Mouse (Mus musculus): ENCODE data around the gene Ccdc86. TPM values are rescaled to one million over a fixed set of nuclear protein-coding genes. Genes with fewer than 3 reads are reported as not detected.
A peak's percentile ranks its signal among the peaks of the same experiment; 100 is the strongest.

Ccdc86 gene
- polyA plus RNA-seq, 1 experiment from 2014 or later, result 21.7 TPM

DNA sequence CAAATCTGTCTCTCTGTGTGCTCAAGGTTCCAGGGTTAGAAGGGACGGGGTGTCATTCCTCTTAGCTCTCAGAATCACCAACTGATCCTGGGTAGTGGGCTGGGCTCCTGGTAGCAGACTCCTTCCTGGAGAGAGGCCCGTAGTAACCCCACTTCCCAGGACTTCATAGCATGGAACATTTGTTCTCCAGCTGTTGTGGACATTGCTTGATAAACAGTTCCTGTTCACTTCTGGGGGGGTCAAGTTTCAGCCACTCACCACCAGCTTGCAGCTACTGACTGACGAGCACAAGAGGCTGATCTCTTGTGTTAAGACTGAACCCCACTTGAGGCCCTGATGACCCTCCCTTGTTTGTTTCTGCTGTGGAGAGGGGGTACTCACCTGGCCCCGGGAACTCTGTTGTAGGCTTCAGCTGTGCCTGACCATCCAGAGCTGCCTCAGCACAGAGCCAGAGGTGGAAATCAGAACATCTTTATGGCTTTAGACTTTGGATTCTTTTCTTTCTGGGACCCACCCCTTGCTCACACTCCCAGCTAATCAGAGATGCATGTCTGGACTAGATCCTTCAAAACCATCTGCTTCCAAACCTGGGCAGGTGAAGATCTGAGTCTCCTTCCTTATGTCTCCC is 25.3 kb upstream of the Ccdc86 start, which contains the start of gene Ms4a10:
TSS of gene Ms4a10 (minus strand) at position 433 of the 628 bp plus-strand sequence.
- 60% methylated on average over 4 of the region's 4 CpGs for WGBS
- no peak within 1 kb of the TSS for H3K4me2 ChIP-seq (replicated peaks)
- H3K27me3 ChIP-seq, result no peaks in the 10 kb centered on the region
- ATAC-seq (ENCODE audit: low FRiP score), result no peak
- 0 out of 2 replicates have a peak, but pooled peaks cover 4% of the 10 kb centered on the region for H3K9me3 ChIP-seq (replicated peaks)
- H3K4me3 ChIP-seq, result no peak within 1 kb of the TSS
- no peak within 1 kb of the TSS for H3K9ac ChIP-seq
- no peak within 1 kb of the TSS for H3K27ac ChIP-seq
- H3K36me3 ChIP-seq, result no peaks in the 10 kb centered on the region
- H3K4me1 ChIP-seq, result no peaks in the 10 kb centered on the region; the same call in 1 of the 2 replicates

DNA sequence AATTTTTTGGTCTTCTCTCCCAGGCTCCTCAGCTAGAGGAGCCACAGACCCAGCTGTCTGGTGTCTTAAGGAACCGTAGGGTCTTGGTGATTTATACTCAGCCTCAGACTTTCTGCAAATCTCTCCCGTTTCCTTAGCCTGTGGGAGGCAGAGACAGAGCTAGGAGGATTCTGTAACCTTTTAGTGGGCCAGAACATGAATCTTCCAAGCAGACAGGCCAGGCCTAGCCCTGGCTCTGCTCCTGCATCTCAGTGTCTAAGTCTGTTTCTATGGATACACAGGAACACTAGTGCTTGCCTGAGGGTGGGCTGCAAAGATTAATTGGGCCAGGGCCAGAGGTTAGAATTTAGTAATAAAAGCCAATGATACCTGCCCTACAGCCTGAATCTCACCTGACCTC is 24.1 kb upstream of the Ccdc86 start:
- ATAC-seq (ENCODE audit: low FRiP score), result no peak
- no peaks in the 10 kb centered on the region for H3K27me3 ChIP-seq

DNA sequence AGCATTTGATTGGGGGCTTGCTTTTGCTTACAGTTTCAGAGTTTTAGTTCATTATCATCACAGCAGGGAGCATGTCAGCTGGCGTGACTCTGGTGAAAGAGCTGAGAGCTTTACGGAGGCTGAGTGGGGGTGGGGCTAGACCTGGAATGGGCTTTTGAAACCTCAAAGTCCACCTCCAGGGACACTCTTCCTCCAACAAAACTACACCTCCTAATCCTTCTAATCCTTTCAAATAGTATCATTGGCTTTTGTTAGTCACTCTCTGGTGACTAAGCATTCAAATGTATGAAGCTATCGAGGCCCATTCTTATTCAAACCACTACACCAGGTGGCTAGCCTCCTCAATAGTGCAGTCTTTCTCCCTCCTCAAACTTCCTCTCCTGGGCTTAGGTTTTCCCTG is 23.6 kb upstream of the Ccdc86 start:
- Histone ChIP-seq H3K36me3 (no peaks in the 10 kb centered on the region), H3K4me1 (no peaks in the 10 kb centered on the region), H3K27me3 (no peaks in the 10 kb centered on the region), H3K27ac (no peak overlapping the region), H3K9ac (no peak overlapping the region), H3K4me2 (replicated peaks) (no peak overlapping the region), H3K9me3 (replicated peaks) (0 out of 2 replicates have a peak, but pooled peaks cover 4% of the 10 kb centered on the region), H3K4me3 (no peak overlapping the region)
- no peak for ATAC-seq (ENCODE audit: low FRiP score)
- WGBS, result 52% methylated on average over 3 of the region's 3 CpGs

More for the DNA sequence above, 24.1 kb upstream of the Ccdc86 start:
- Histone ChIP-seq H3K9ac (no peak overlapping the region), H3K4me3 (no peak overlapping the region), H3K36me3 (no peaks in the 10 kb centered on the region), H3K4me2 (replicated peaks) (no peak overlapping the region), H3K9me3 (replicated peaks) (0 out of 2 replicates have a peak, but pooled peaks cover 4% of the 10 kb centered on the region), H3K4me1 (no peaks in the 10 kb centered on the region), H3K27ac (no peak overlapping the region)
- WGBS, result 73% methylated on average over 2 of the region's 2 CpGs

DNA sequence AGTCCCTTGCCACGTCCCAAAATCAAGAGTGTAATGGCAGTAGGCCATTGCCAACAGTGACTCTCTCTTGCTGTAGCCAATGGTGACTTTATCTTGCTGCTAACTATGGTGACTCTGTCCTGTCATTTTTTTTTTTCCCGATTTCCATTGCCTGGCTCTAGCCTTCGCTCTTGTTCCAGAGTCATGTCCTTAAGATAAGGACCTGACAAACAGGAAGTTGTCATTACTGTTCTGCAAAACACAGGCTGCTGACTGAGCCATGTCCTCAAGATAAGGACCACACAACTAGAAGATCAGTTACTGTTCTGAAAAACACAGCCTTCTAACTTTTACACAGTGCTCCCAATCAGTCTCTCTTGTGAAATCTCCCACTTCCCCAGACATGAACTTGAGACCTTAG is 21.4 kb upstream of the Ccdc86 start:
- no peak overlapping the region for H3K27ac ChIP-seq
- no peak overlapping the region for H3K4me2 ChIP-seq (replicated peaks)
- H3K9me3 ChIP-seq (replicated peaks), result 0 out of 2 replicates have a peak, but pooled peaks cover 4% of the 10 kb centered on the region
- no peak overlapping the region for H3K9ac ChIP-seq
- ATAC-seq (ENCODE audit: low FRiP score), result no peak
- no peaks in the 10 kb centered on the region for H3K36me3 ChIP-seq
- 88% methylated on average over 3 of the region's 3 CpGs for WGBS
- H3K4me3 ChIP-seq, result no peak overlapping the region
- no peaks in the 10 kb centered on the region for H3K27me3 ChIP-seq
- H3K4me1 ChIP-seq, result no peaks in the 10 kb centered on the region

DNA sequence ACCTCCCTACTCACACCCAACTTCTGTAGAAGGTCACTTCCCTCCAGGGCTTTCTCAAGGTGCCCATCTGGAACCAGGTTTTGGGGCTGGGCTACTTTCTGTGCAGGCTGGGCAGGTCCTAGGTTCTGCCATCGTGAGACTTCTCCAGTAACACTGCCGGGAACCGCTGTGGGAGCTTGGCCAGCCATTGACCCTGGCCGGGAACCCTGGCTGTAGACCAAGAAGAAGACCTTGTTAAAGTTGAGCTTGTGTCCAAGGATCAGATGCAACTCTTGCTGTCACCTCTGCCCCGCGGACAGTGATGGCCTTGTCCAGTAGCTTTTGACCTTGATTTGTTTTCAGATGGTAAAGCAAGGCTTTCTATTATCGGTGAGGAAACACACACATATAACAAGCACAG is 19.5 kb upstream of the Ccdc86 start:
- no peak overlapping the region for H3K9ac ChIP-seq
- H3K4me2 ChIP-seq (replicated peaks), result no peak overlapping the region
- 96% methylated on average over 7 of the region's 7 CpGs for WGBS
- no peaks in the 10 kb centered on the region for H3K36me3 ChIP-seq
- H3K9me3 ChIP-seq (replicated peaks), result 0 out of 2 replicates have a peak, but pooled peaks cover 4% of the 10 kb centered on the region
- H3K27ac ChIP-seq, result no peak overlapping the region
- no peaks in the 10 kb centered on the region for H3K4me1 ChIP-seq
- H3K4me3 ChIP-seq, result no peak overlapping the region
- H3K27me3 ChIP-seq, result no peaks in the 10 kb centered on the region
- no peak for ATAC-seq (ENCODE audit: low FRiP score)

DNA sequence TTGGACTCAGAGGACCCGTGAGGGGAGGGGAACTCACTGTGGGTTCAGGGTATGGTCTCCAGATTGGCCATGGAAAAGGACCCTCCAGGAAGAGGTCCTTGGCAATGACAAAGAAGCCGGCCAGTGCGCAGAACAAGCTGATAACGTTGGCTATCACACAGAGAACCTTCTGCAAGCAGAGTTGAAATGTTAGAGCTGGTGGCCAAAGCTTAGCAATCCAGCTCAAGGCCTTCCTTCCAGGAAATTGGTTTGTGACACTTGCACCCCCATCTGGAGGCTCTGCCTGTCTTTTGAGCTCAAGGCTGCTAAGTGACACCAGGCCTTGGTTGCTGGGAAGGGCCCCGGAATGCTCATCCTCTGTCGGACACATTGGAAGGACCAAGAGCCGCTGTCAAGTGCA is 16.7 kb upstream of the Ccdc86 start:
- Histone ChIP-seq H3K4me2 (replicated peaks) (no peak overlapping the region), H3K9me3 (replicated peaks) (0 out of 2 replicates have a peak, but pooled peaks cover under 1% of the 10 kb centered on the region), H3K4me1 (no peaks in the 10 kb centered on the region), H3K36me3 (no peaks in the 10 kb centered on the region), H3K27me3 (peaks cover 4% of the 10 kb centered on the region; the same call in 1 of the 2 replicates), H3K27ac (no peak overlapping the region), H3K9ac (no peak overlapping the region), H3K4me3 (no peak overlapping the region)
- no peak for ATAC-seq (ENCODE audit: low FRiP score)
- WGBS, result 88% methylated on average over 7 of the region's 7 CpGs

DNA sequence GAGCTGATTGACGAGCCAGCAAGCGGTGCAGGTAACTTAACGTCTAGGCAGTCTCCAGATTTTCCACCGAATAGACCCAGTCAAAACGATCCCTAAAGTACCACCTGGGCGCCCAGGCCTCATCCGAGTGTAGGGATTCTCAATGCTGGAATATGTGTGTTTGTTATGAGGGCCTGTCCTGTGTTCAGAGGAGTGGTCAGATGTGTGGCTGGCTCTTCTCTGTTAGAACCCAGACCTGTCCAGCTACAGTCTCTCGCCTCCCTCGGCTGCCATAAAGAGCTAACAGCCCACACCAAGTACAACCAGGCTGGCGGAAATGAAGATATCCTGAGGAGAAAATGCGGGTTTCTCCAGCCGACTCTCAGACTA is 10.9 kb upstream of the Ccdc86 start:
- no peaks in the 10 kb centered on the region for H3K9me3 ChIP-seq (replicated peaks)
- peak; percentile 42; the same call in 1 of the 2 replicates for ATAC-seq (ENCODE audit: low FRiP score)
- H3K4me2 ChIP-seq (replicated peaks), result 0 out of 2 replicates have a peak overlapping the region, but pooled peaks have one; percentile 25
- H3K27me3 ChIP-seq, result peaks cover 4% of the 10 kb centered on the region; the same call in 1 of the 2 replicates
- H3K36me3 ChIP-seq, result no peaks in the 10 kb centered on the region
- no peak overlapping the region for H3K27ac ChIP-seq
- no peak overlapping the region for H3K4me3 ChIP-seq
- H3K4me1 ChIP-seq, result peaks cover 5% of the 10 kb centered on the region
- no peak overlapping the region for H3K9ac ChIP-seq
- WGBS, result 41% methylated on average over 12 of the region's 12 CpGs

DNA sequence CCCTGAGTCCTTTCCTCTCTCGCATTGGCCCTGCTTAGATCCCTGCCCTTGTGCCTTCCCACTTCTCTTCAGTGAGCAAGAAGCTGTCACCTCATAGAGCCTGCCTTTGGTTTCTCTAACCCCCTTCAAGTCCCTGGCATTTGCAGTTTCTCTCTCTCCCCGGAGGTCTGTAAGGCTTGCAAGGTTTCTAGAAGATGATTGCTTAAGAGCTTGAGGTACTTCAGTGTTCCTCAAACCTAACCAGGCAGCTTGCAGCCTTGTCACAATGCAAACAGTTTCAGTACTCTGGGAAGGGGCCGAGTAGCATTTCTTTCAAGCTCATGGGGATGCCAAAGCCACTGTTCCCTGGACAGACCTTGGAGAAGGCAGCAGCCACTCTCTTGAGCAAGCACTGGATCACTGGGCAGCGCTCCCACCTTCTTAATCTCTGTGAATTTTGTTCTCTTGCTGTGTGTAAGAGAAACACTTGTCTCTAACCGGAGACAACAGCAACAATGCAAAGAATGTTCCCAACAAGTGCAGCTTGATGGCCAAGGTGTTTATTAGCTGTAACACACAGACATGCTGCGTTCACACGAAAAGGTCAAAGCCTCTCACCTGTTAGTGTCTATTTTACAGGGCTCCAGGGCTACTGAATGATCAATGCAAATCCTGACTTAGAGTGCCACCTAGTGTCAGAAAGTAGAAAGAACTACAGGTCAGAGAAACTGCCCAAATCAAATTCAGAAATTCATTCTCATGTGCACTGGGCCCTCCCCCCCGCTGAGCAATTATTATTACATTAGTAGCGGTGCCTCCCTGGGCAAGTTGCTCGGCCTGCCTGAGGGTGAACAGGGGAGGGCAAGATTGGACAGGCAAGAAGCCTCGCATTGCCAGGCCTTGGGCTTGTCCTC is 10.3 kb upstream of the Ccdc86 start:
- H3K4me1 ChIP-seq, result peaks cover 5% of the 10 kb centered on the region
- peak; percentile 76 for ATAC-seq (ENCODE audit: low FRiP score)
- no peaks in the 10 kb centered on the region for H3K36me3 ChIP-seq
- WGBS, result 38% methylated on average over 11 of the region's 11 CpGs
- H3K4me2 ChIP-seq (replicated peaks), result 0 out of 2 replicates have a peak overlapping the region, but pooled peaks have one; percentile 25
- no peak overlapping the region for H3K27ac ChIP-seq
- H3K27me3 ChIP-seq, result peaks cover 4% of the 10 kb centered on the region; the same call in 1 of the 2 replicates
- H3K4me3 ChIP-seq, result no peak overlapping the region
- no peaks in the 10 kb centered on the region for H3K9me3 ChIP-seq (replicated peaks)
- no peak overlapping the region for H3K9ac ChIP-seq

DNA sequence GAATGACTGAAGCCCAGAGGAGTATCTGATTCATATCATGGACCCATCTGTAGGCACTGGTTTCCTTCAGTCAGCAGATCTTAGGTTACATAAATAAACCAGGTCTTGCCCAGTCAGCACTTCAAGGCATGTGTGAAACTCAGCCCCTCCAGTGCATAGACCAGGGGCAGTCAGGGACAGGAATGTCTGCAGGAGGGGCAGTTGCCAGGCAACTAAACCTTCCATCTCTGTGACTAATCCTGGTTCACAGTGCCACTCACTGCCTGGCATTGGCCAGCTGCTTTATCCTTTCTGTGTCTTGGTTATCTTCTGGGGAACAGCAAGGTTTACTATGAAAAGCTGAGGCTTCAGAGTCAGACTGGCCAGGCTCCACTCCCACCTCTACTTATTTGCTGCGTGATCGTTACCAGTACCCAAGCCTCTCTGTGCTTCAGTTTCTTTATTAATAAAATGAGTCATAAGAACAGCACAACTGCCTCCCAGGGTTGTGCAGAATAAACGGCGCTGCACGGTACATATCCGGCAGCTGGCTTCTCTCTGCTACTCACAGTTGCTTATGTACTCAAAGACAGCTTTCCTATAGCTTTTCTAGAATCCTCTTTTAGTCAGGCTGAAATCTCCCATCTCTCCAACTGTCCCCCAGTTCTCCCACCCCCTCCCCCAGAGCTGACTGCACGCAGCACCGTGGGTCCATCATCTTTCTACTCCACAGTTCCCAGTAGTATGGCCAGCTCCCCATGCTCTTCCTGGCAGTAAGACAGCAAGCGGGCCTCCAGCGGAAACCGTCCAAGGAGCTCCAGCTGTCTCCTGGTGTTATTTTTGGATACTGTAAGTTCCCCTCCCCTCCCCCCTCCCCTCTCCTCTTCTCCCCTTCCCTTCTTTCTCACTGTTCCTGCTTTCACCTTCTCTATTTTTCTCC is 3.2 kb upstream of the Ccdc86 start:
- no peaks in the 10 kb centered on the region for H3K36me3 ChIP-seq
- H3K4me1 ChIP-seq, result peaks cover 28% of the 10 kb centered on the region
- H3K27ac ChIP-seq, result 0 out of 2 replicates have a peak overlapping the region, but pooled peaks have one; percentile 2
- no peaks in the 10 kb centered on the region for H3K9me3 ChIP-seq (replicated peaks)
- H3K9ac ChIP-seq, result no peak overlapping the region
- WGBS, result 66% methylated on average over 11 of the region's 11 CpGs
- ATAC-seq (ENCODE audit: low FRiP score), result no peak
- H3K4me3 ChIP-seq, result no peak overlapping the region
- no peak overlapping the region for H3K4me2 ChIP-seq (replicated peaks)
- peaks cover 3% of the 10 kb centered on the region; the same call in 1 of the 2 replicates for H3K27me3 ChIP-seq

DNA sequence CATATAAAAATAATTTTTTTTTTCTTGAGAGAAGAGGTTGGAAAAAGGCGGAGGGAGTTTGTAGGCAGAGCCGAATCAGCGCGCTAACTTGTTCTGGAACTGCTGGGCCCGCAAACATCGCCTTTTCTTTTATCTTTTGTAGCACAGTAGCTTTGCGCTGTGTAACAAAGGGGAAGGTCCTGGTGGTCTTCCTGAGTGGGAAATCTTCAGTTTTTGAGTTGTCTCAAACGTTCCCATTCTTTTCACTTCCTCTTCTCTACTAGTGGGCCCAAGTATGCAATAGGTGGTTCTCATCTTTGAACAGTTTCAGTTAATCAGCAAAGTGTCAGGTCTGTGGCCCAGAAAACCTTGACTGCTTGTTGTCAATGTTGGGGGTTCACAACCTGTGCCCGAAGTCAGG is 492 bp upstream of the Ccdc86 start:
- H3K27ac ChIP-seq, result peak overlapping the region; percentile 23; the same call in 1 of the 2 replicates
- ATAC-seq (ENCODE audit: low FRiP score), result no peak; the same call in 1 of the 2 replicates
- WGBS, result 37% methylated on average over 9 of the region's 9 CpGs

DNA sequence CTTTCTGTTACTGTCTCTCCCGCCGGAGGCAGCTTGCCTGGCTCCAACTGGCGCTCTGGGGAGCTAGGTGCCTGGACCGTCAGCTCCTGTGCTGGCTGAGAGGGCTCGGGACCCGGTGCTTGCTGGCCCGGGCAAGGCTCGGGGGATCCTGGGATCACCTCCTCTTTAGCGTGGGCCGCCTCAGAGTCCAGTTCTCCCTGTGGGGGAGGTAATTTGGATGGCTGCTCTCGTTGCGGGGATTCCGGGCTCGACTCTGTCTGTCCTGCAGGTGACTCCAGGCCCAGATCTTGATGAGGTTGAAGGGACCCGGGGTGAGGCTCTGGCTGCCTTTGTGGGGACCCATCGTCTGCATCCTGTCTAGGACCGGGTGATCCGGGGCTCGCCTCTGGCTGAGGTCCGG is 650 bp downstream of the Ccdc86 start:
- ATAC-seq (ENCODE audit: low FRiP score), result no peak; the same call in 1 of the 2 replicates

More for the DNA sequence above, 492 bp upstream of the Ccdc86 start:
- Histone ChIP-seq H3K4me3 (peak overlapping the region; percentile 72), H3K9me3 (replicated peaks) (no peaks in the 10 kb centered on the region), H3K9ac (peak overlapping the region; percentile 41), H3K4me2 (replicated peaks) (peak overlapping the region; percentile 100), H3K4me1 (peaks cover 39% of the 10 kb centered on the region), H3K36me3 (peaks cover 10% of the 10 kb centered on the region), H3K27me3 (peaks cover 3% of the 10 kb centered on the region; the same call in 1 of the 2 replicates)

More for the DNA sequence above, 650 bp downstream of the Ccdc86 start:
- Histone ChIP-seq H3K9ac (peak overlapping the region; percentile 82), H3K4me2 (replicated peaks) (peak overlapping the region; percentile 100), H3K4me1 (peaks cover 39% of the 10 kb centered on the region), H3K27ac (no peak overlapping the region), H3K36me3 (peaks cover 21% of the 10 kb centered on the region), H3K27me3 (peaks cover 3% of the 10 kb centered on the region; the same call in 1 of the 2 replicates), H3K4me3 (peak overlapping the region; percentile 72), H3K9me3 (replicated peaks) (no peaks in the 10 kb centered on the region)
- under 1% methylated on average over 20 of the region's 20 CpGs for WGBS

All from hindbrain, embryonic 12.5 days (tissue).